Mouse (Mus musculus) MEL (cell line): ENCODE measurements around the gene Frem2. TPM values are rescaled to one million over a fixed set of nuclear protein-coding genes. Genes with fewer than 3 reads are reported as not detected.

Experiments used
- DNase-seq: peaks from one replicate; pipeline ENCODE4 v3.0.0; 2011; ENCODE audit warnings: low read depth, low spot score
- H3K27ac ChIP-seq: 2 replicates; pipeline ENCODE4 v1.5.1; 2012; ENCODE audit warnings: low read depth, mild to moderate bottlenecking, control low read depth, low read length, moderate library complexity; ENCODE audit not compliant: control insufficient read depth
- H3K27me3 ChIP-seq, 2 experiments: fragments of 150-350 bp in 1 of 2; sonication (generic) in 1 of 2; 2 replicates each; pipeline ENCODE4 v1.6.1; 2012; ENCODE audit warnings: low read length in 2 of 2, mild to moderate bottlenecking in 2 of 2, improper control_type of control experiment in 1 of 2, moderate library complexity in 1 of 2; ENCODE audit not compliant: insufficient read depth in 2 of 2, control insufficient read depth in 1 of 2
- H3K36me3 ChIP-seq, 2 experiments: 2 replicates each; pipeline ENCODE4 v1.6.1; 2012 to 2014; ENCODE audit warnings: low read length in 2 of 2, improper control_type of control experiment in 1 of 2, inconsistent platforms in 1 of 2, mild to moderate bottlenecking in 1 of 2; ENCODE audit not compliant: insufficient read depth in 2 of 2, control insufficient read depth in 1 of 2
- H3K4me1 ChIP-seq, 2 experiments: fragments of 150-350 bp in 1 of 2; sonication (generic) in 1 of 2; 2 replicates each; pipeline ENCODE4 v1.6.1; 2012; ENCODE audit warnings: low read length in 2 of 2, improper control_type of control experiment in 1 of 2, mild to moderate bottlenecking in 1 of 2; ENCODE audit not compliant: insufficient read depth in 2 of 2, control insufficient read depth in 1 of 2
- H3K4me3 ChIP-seq, 2 experiments: fragments of 150-350 bp in 1 of 2; sonication (generic) in 1 of 2; 2 replicates each; pipeline ENCODE4 v1.5.1; 2012; ENCODE audit warnings: low read depth in 2 of 2, low read length in 2 of 2, mild to moderate bottlenecking in 2 of 2, moderate library complexity in 2 of 2, control low read depth in 1 of 2, improper control_type of control experiment in 1 of 2; ENCODE audit not compliant: control insufficient read depth in 1 of 2, insufficient read depth in 1 of 2
- H3K79me2 ChIP-seq: 2 replicates; pipeline ENCODE4 v1.6.1; 2012; ENCODE audit warnings: mild to moderate bottlenecking, low read length, moderate library complexity; ENCODE audit not compliant: control insufficient read depth, poor library complexity, insufficient read depth
- H3K9ac ChIP-seq: 2 replicates; pipeline ENCODE4 v1.6.1; 2012; ENCODE audit warnings: low read depth, mild to moderate bottlenecking, control low read depth, low read length, moderate library complexity; ENCODE audit not compliant: control insufficient read depth, poor library complexity, severe bottlenecking
- H3K9me3 ChIP-seq: fragments of 150-350 bp; sonication (generic); replicated peaks from 2 replicates; pipeline ENCODE4 v1.6.1; 2012; ENCODE audit warnings: mild to moderate bottlenecking, low read length, improper control_type of control experiment, moderate library complexity; ENCODE audit not compliant: insufficient read depth
- E2F4 ChIP-seq: IDR thresholded peaks from 2 replicates; pipeline ENCODE4 v1.6.1; 2011; ENCODE audit warnings: low read depth, low read length, improper control_type of control experiment, borderline replicate concordance
- ELF1 ChIP-seq: IDR thresholded peaks from 2 replicates; pipeline ENCODE4 v1.6.1; 2014; ENCODE audit warnings: low read depth, mild to moderate bottlenecking, inconsistent platforms, low read length, improper control_type of control experiment, moderate library complexity
- EP300 ChIP-seq, 2 experiments: IDR thresholded peaks; 2 replicates each; pipeline ENCODE4 v1.6.1; 2011; ENCODE audit warnings: improper control_type of control experiment in 2 of 2, low read length in 2 of 2, low read depth in 1 of 2, mild to moderate bottlenecking in 1 of 2
- ETS1 ChIP-seq: IDR thresholded peaks from 2 replicates; pipeline ENCODE4 v1.6.1; 2012; ENCODE audit warnings: low read depth, mild to moderate bottlenecking, inconsistent platforms, low read length, improper control_type of control experiment, moderate library complexity
- GATA1 ChIP-seq: IDR thresholded peaks from 2 replicates; pipeline ENCODE4 v1.6.1; 2011; ENCODE audit warnings: low read depth, low read length, improper control_type of control experiment
- KAT2A ChIP-seq: conservative IDR thresholded peaks from 2 replicates; pipeline ENCODE4 v1.6.1; 2012; ENCODE audit warnings: low read depth, low read length, improper control_type of control experiment, inconsistent platforms
- MAFK ChIP-seq: IDR thresholded peaks from 2 replicates; pipeline ENCODE4 v1.6.1; 2011; ENCODE audit warnings: low read depth, mild to moderate bottlenecking, low read length, improper control_type of control experiment, borderline replicate concordance
- NELFE ChIP-seq: IDR thresholded peaks from 2 replicates; pipeline ENCODE4 v1.6.1; 2011; ENCODE audit warnings: low read depth, low read length, improper control_type of control experiment
- NRF1 ChIP-seq: IDR thresholded peaks from 2 replicates; pipeline ENCODE4 v1.6.1; 2014; ENCODE audit warnings: low read depth, mild to moderate bottlenecking, inconsistent platforms, low read length, improper control_type of control experiment, moderate library complexity; ENCODE audit not compliant: poor library complexity, insufficient read depth, severe bottlenecking
- POLR2AphosphoS2 ChIP-seq: IDR thresholded peaks from 2 replicates; pipeline ENCODE4 v1.6.1; 2011; ENCODE audit warnings: low read length, improper control_type of control experiment
- POLR2AphosphoS5 ChIP-seq: IDR thresholded peaks from 2 replicates; pipeline ENCODE4 v1.6.1; 2012; ENCODE audit warnings: low read depth, borderline replicate concordance, mild to moderate bottlenecking, inconsistent platforms, low read length, moderate library complexity, mixed read lengths
- RAD21 ChIP-seq: IDR thresholded peaks from 2 replicates; pipeline ENCODE4 v1.6.1; 2011; ENCODE audit warnings: mild to moderate bottlenecking, low read depth, low read length, improper control_type of control experiment
- TAL1 ChIP-seq: IDR thresholded peaks from 2 replicates; pipeline ENCODE4 v1.6.1; 2012; ENCODE audit warnings: mild to moderate bottlenecking, inconsistent platforms, low read length, moderate library complexity, mixed read lengths
- TBP ChIP-seq: IDR thresholded peaks from 2 replicates; pipeline ENCODE4 v1.8.0; 2011; ENCODE audit warnings: low read depth, low read length, improper control_type of control experiment
- TCF12 ChIP-seq: IDR thresholded peaks from 2 replicates; pipeline ENCODE4 v1.6.1; 2014; ENCODE audit warnings: low read depth, mild to moderate bottlenecking, inconsistent platforms, low read length, improper control_type of control experiment, moderate library complexity
- USF1 ChIP-seq: IDR thresholded peaks from 2 replicates; pipeline ENCODE4 v1.6.1; 2014; ENCODE audit warnings: low read depth, mild to moderate bottlenecking, inconsistent platforms, low read length, improper control_type of control experiment, moderate library complexity
- ZC3H11A ChIP-seq: IDR thresholded peaks from 2 replicates; pipeline ENCODE4 v1.6.1; 2012; ENCODE audit warnings: low read depth, mild to moderate bottlenecking, inconsistent platforms, low read length, improper control_type of control experiment
- ZKSCAN1 ChIP-seq: IDR thresholded peaks from 2 replicates; pipeline ENCODE4 v1.6.1; 2012; ENCODE audit warnings: low read depth, mild to moderate bottlenecking, inconsistent platforms, low read length, improper control_type of control experiment, moderate library complexity
- ZMIZ1 ChIP-seq: IDR thresholded peaks from 2 replicates; pipeline ENCODE4 v1.6.1; 2012; ENCODE audit warnings: low read depth, mild to moderate bottlenecking, inconsistent platforms, low read length, improper control_type of control experiment, moderate library complexity
- ZNF384 ChIP-seq: IDR thresholded peaks from 2 replicates; pipeline ENCODE4 v1.6.1; 2012; ENCODE audit warnings: low read depth, mild to moderate bottlenecking, inconsistent platforms, low read length, improper control_type of control experiment
- polyA plus RNA-seq, 2 experiments: library from polyadenylated mRNA; stranded (reverse) in 1 of 2; unstranded in 1 of 2; fragments of >175 nt in 1 of 2; fragments of >200 nt in 1 of 2; gene quantifications; 2 replicates each; pipeline versions ENCODE4 v1.2.1 to v1.2.4; 2012; ENCODE audit warnings: low replicate concordance in 2 of 2, low read depth in 1 of 2; ENCODE audit not compliant: insufficient read length in 2 of 2, insufficient read depth in 1 of 2, missing spikeins in 1 of 2
- total RNA-seq: library from RNA; depleted of rRNA; stranded (reverse); fragments of 300-350 nt; gene quantifications from 2 replicates; pipeline ENCODE4 v1.2.3, GENCODE M21; 2012

Gene Frem2
- total and polyA plus RNA-seq, 3 experiments, result not detected

- no peaks in the 10 kb centered on the region for H3K4me1 ChIP-seq
- H3K9ac ChIP-seq, result no peak overlapping the region
- H3K36me3 ChIP-seq, result peaks cover 2 to 7% of the 10 kb centered on the region in 2 experiments; a peak in 3 of 4 replicates
- H3K27ac ChIP-seq, result no peak overlapping the region
- H3K27me3 ChIP-seq, result no peaks in the 10 kb centered on the region
- TF ChIP-seq ETS1, result no peak
- DNase-seq, result no peak
- no peak overlapping the region for H3K4me3 ChIP-seq
- peaks cover 3% of the 10 kb centered on the region; the same call in 1 of the 2 replicates for H3K79me2 ChIP-seq
- H3K9me3 ChIP-seq, result no peaks in the 10 kb centered on the region
These were observed 183.0 kb downstream of the Frem2 start for GRCm38 (mm10) chr3:53474179-53474578.

GRCm38 (mm10) chr3:53472061-53472460 lies 185.1 kb downstream of the Frem2 start:
- no peaks in the 10 kb centered on the region for H3K27me3 ChIP-seq
- no peak overlapping the region for H3K9ac ChIP-seq
- peaks cover 14% of the 10 kb centered on the region for H3K79me2 ChIP-seq
- no peak overlapping the region for H3K27ac ChIP-seq
- TF ChIP-seq TCF12, result no peak
- TF ChIP-seq POLR2AphosphoS5, result no peak
- no peak for TF ChIP-seq ZNF384
- no peak for TF ChIP-seq MAFK
- no peak for TF ChIP-seq NELFE
- TF ChIP-seq RAD21, result no peak
- no peak for TF ChIP-seq ZC3H11A
- TF ChIP-seq ZMIZ1, result no peak
- no peak for TF ChIP-seq TBP
- no peak for TF ChIP-seq ETS1
- TF ChIP-seq GATA1, result no peak
- no peak for TF ChIP-seq USF1
- TF ChIP-seq NRF1, result no peak
- TF ChIP-seq ELF1, result no peak
- no peak overlapping the region for H3K4me3 ChIP-seq
- peaks cover 4 to 8% of the 10 kb centered on the region in 2 experiments for H3K36me3 ChIP-seq
- no peaks in the 10 kb centered on the region; a peak in 1 of 4 replicates for H3K4me1 ChIP-seq
- DNase-seq, result no peak
- no peaks in the 10 kb centered on the region for H3K9me3 ChIP-seq

GRCm38 (mm10) chr3:53469650-53470049 lies 187.5 kb downstream of the Frem2 start:
- Histone ChIP-seq H3K27me3 (no peaks in the 10 kb centered on the region), H3K9me3 (no peaks in the 10 kb centered on the region), H3K36me3 (peaks cover 4 to 17% of the 10 kb centered on the region in 2 experiments), H3K4me1 (peaks cover 0 to 13% of the 10 kb centered on the region in 2 experiments; a peak in 2 of 4 replicates), H3K9ac (no peak overlapping the region)
- TF ChIP-seq E2F4 (no peak), KAT2A (no peak), EP300 (IDR thresholded peaks at IDR 0.05; ENCODE audit: low read depth in 1 of 2, low read length in 2 of 2) (no peak), MAFK (no peak), USF1 (no peak), POLR2AphosphoS2 (no peak), ZC3H11A (no peak), TBP (no peak), GATA1 (no peak), ZKSCAN1 (no peak), TAL1 (no peak)
- TF ChIP-seq, all 39 proteins: peak for 0
- H3K79me2 ChIP-seq, result peaks cover 36% of the 10 kb centered on the region
- DNase-seq, result no peak
- H3K27ac ChIP-seq, result no peak overlapping the region
- no peak overlapping the region for H3K4me3 ChIP-seq
